Mouse (Mus musculus) thymus, adult 2 months (tissue): ENCODE measurements around the gene Tubg2.

Source experiments
- CTCF ChIP-seq: fragments of 200-500 bp; IDR thresholded peaks from 2 replicates; pipeline ENCODE4 v1.5.1; 2012; ENCODE audit warnings: mild to moderate bottlenecking, control low read depth, low read length, moderate library complexity, borderline replicate concordance; ENCODE audit not compliant: control insufficient read depth, poor library complexity, insufficient read depth; ENCODE audit errors: extremely low read depth
- POLR2A ChIP-seq: fragments of 200-500 bp; IDR thresholded peaks from 2 replicates; pipeline ENCODE4 v1.6.1; 2012; ENCODE audit warnings: mild to moderate bottlenecking, low read length, control low read depth, moderate library complexity; ENCODE audit not compliant: control insufficient read depth, poor library complexity, insufficient read depth; ENCODE audit errors: extremely low read depth

DNA sequence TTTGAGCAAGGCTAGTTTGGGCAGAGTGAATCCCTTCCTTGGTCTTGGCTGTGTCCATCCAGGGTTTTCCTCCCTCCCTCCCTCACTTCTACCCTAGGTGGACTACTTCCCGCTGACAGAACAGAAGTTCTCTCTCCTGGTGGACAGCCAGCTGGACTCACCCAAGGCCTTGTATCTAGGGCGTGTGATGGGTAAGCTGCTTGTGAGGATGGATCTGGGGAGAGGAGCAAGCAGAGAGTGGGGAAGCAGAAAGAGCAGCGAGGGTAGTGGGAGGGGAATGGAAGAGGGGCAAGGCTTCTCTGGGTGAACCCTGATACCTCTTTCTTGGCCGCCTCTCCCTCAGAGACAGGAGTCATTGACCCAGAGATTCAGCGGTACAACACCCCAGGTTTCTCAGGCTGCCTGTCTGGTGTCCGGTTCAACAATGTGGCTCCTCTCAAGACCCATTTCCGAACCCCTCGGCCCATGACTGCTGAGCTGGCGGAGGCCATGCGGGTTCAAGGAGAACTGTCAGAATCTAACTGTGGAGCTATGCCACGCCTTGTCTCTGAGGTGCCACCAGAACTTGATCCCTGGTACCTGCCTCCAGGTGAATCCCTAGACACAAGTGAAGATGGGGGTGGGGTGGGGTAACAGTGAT lies 32.6 kb downstream of the Tubg2 start:
- TF ChIP-seq CTCF (no peak), POLR2A (no peak)
